Mouse (Mus musculus) retina, embryonic 14.5 days (tissue): Measurements from ENCODE around the gene Lkaaear1.
A peak's percentile ranks its signal among the peaks of the same experiment; 100 is the strongest.

ENCODE experiments used
- DNase-seq: peaks from one replicate; pipeline ENCODE4 v3.0.0-alpha.2; 2015; ENCODE audit warnings: low spot score

Lkaaear1 gene

DNA sequence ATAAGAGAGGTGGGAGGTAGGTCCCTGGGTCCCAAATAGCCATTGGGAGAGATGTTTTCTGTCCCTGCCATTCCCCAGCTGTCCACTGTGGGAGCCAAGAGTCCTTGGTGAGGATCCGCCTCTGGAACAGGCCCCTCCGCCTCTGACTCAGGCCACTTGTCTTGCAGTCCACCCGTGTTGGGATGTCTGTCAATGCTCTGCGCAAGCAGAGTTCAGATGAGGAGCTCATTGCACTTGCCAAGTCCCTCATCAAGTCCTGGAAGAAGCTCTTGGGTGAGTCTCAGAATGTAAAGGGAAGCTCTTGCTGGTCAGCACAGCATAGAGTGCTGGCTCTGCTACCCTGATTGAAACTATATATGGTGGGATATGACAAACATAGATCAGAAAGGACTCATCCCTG lies 14.9 kb downstream of the Lkaaear1 start:
- no peak for DNase-seq

- no peak for DNase-seq
These were observed 16.3 kb downstream of the Lkaaear1 start for GRCm38 (mm10) chr2:181681978-181682377.

- no peak for DNase-seq
These were observed 17.5 kb downstream of the Lkaaear1 start for GRCm38 (mm10) chr2:181680716-181681117.

GRCm38 (mm10) chr2:181679951-181680715 lies 18.1 kb downstream of the Lkaaear1 start, which contains the start of gene Tcea2:
Tcea2 (plus strand) TSS chr2:181680310.
- peak; percentile 73 for DNase-seq

DNA sequence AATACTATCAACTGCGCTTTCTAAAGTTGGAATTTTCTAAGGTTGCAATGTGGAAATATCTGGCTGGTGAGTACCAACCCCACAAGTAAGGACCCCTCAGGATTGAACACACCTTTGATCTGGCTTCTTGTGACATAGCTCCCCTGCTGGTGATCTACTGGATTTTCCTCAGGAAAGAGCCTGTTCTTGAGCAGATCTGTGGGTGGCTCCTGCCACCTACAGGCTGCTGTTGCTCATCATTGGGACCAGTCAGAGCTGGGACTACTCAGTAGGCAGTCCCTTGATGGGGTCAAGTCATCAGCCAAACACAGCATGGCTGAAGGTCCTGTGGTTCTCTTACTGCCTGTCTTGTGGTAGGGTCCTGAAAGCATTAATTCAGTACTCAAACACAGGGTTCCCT lies 19.5 kb downstream of the Lkaaear1 start:
- DNase-seq = peak; percentile 90

DNA sequence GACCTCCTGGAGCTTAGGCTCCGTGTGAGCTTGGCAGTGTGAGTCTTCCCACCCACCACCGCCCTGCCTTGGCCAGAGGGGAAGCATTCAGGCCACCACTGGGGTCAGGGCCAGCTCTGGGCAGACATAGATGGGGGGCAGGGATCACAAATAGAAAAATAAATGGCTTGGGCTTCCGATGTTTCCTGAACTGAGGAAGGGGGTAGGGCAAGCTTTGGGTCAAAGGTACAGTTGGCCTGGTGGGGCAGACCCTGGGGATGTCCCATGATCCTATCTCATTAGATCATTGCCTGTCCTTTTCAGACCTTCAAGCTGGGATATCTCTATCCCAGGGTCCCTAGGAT lies 20.5 kb downstream of the Lkaaear1 start:
- no peak for DNase-seq

DNA sequence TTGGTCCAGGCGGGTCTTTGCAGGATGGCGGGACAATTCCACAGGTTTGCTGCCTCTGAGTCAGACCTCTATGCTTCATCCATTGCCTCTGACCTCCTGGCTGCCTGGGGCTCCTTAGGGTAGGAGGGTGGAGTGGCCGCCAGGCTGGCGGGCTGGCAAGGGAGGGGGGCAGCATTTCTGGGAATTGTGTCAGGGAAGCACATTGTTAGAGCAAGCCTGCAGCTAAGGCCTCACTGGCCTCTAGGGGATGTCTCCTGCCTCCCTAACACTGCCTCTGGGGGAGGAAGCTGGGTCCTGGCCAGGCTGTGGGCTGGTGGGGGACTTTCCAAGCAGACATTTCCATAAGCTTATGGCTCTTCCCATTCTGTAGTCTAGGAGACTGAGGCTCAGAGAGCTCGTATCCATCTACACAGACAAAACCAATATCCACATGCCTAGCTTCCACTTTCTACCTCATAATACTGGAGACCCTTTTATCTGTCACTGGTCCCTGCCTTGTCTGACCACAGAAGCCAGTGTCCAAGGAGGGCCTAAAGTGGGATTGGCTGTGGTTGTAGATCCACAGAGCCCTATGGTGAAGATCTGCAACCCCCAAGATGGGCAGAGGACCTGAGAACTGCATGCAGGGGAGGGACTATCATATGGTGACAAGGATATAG lies 21.0 kb downstream of the Lkaaear1 start:
- DNase-seq = no peak

- peak; percentile 51 for DNase-seq
These were observed 21.8 kb downstream of the Lkaaear1 start for GRCm38 (mm10) chr2:181676424-181676823.

DNA sequence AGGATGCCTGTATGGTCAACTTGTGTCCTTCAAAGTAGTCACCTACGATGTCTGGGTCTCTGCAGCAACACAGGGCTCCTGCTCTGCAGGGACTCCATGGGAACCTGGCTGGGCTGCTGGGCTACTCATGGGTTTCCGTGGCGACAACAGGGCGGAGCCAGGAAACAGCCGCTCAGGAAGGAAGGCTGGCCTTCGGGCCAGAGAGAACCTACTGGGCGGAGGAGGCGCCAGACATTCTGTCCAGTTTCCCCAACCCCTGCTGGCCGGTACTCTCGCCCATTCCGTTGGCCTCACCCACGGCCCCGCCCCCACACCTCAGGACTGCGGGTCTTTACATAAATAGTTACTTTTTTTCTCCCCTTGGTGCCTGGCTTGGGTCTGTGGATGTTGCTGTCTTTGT lies 22.8 kb downstream of the Lkaaear1 start:
- peak; percentile 68 for DNase-seq

DNA sequence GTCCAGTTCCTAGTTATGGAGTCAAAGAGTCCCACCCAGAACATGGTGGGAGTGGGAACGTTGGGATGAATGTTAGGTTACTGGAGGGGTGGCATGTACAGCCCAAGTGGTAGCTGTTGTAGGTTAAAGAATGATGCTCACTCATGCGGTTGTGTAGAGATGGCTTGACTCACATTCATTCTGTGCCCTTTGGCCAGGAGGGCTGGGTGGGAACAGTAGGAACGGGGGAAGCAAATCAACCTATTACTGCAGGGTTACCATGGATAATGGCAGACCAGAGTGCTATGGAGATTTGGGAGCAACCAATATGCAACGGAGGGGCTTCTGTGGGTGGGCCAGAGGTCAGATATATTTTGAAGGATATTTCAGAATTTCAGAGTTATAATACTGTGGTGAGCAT lies 23.3 kb downstream of the Lkaaear1 start:
- no peak for DNase-seq

- peak; percentile 55 for DNase-seq
These were observed 24.7 kb downstream of the Lkaaear1 start for GRCm38 (mm10) chr2:181673501-181673900.

- DNase-seq = no peak
These were observed 26.3 kb downstream of the Lkaaear1 start for GRCm38 (mm10) chr2:181671984-181672383.

DNA sequence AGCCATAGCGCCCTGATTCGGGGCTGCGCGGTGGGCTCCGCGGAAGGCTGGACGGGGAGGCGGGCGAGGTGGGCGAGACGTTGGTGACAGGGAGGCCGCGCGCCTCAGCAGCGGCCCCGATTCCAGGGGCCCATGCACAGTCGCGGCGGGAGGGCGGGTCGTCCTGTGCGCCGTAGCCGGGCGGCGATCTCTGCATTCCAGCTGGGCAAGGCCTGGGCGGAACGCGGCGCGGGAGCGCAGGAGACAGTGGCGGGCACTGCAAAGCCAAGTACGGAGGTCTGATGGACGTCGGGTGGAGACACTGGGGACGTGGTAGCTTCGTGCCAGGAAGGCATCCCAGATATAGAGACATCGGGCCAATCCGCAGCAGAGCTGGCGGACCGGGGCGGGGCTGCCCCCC lies 26.9 kb downstream of the Lkaaear1 start, which contains the start of gene Sox18:
Gene Sox18, minus strand, starts transcription at position 315 of the 400 bp plus-strand sequence.
- DNase-seq = no peak

- DNase-seq = no peak
These were observed 27.3 kb downstream of the Lkaaear1 start for GRCm38 (mm10) chr2:181670913-181671311.

- DNase-seq = no peak
These were observed 27.8 kb downstream of the Lkaaear1 start for GRCm38 (mm10) chr2:181670285-181670912.

DNA sequence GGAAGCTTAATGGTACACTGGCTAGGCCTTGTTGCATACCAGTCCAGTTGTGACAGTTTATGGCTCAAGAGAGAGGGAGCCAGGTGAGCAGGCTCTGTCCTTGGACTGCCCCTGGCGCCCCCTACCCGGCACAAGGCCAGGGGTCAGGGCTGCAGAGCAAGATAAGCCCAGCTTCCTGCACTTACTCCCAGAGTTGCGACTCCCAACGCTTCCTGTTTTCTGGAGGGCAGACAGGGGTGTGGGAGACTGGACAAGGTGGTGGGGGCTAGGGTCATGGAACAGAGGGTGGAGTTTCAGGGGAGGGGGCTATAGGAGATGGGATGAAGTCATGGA lies 35.0 kb downstream of the Lkaaear1 start:
- DNase-seq = no peak

DNA sequence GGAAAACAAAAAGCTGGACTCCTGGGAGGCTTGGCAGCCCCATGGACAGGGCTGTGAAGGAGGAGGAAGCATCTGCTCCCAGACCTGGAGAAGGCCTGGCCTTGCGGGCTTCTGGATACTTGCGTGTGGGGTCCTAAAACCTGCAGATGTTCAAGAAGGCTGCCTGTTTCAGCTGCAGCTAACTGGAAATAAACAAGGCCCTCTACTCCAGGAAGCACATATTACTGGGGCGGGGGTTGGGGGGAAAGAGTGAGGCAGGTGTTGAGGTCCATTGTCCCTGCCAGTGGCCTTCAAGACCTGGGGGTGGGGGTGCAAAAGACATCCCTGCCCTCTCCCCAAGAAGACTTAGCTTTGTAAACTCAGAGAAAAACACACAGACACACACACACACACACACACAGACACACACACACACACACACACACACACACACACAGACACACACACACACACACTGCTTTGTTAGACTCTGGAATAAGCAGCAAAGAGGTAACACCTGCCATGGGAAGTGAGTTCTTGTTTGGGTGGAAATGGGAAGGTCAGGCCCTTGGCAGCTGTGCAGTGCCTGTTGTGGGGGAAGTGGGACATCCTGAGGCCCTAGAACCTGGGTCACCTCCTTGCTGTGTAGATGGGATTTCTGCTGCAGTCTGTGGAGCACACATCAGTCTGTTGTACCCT lies 35.5 kb downstream of the Lkaaear1 start:
- DNase-seq = no peak

DNA sequence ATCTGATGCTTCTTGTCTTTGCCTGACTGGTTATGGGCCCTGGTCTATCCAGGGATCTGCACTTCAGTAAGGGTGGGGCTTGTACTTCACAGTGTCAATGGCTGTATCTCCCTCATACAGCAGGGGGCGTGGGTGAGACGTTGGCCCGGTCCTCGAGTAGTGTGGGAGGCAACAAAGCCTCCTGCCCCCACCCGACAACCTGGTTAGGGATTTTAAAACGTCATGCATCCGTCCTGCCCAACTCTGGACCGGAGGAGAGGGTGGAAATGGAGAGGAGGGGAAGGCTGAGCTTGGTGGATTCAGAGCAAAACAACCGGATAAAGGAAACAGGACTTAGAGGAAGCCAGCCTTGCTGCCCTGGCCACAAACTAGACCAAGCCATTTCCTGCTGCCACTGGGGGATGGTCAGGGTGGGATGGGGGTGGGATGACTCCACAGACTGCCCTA lies 38.6 kb downstream of the Lkaaear1 start:
- peak; percentile 78 for DNase-seq

- DNase-seq = peak; percentile 60
These were observed 39.2 kb downstream of the Lkaaear1 start for GRCm38 (mm10) chr2:181658930-181659555.

- DNase-seq = no peak
These were observed 39.7 kb downstream of the Lkaaear1 start for GRCm38 (mm10) chr2:181658528-181658927.

GRCm38 (mm10) chr2:181657441-181657840 lies 40.8 kb downstream of the Lkaaear1 start:
- DNase-seq = no peak

DNA sequence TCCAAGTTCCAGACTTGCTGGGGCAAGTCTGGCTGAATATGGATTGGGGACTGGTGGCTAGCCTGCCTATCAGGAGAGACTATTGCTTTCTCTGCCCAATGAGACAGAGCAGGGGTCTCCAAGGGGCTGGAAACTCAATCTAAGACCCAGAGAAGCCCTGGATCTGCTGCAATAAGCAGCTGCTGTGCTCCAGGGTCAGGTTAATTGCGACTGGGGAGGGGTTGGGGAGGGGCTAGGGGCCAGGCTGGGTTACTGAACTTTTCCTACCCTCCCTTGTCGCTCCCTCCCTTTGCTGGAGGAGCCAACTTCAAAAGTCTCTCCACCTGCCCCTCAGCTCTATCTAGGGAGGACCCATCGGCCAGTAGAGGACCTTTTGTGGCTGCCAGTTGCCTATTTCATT lies 41.5 kb downstream of the Lkaaear1 start, which contains the start of gene Gm29797:
Gene Gm29797, plus strand, starts transcription at position 301 of the 400 bp plus-strand sequence.
- no peak for DNase-seq
